Mouse (Mus musculus): Measurements from ENCODE around the gene Cryba2. TPM values are rescaled to one million over a fixed set of nuclear protein-coding genes. Genes with fewer than 3 reads are reported as not detected.
A peak's percentile ranks its signal among the peaks of the same experiment; 100 is the strongest.

The Cryba2 gene
- polyA plus RNA-seq, 1 experiment, result not detected

GRCm38 (mm10) chr1:74858805-74859204 is 34.1 kb downstream of the Cryba2 start:
- H3K4me3 ChIP-seq (ENCODE audit: insufficient read depth, low read length), result no peak overlapping the region
- 0 out of 2 replicates have a peak, but pooled peaks cover 2% of the 10 kb centered on the region for H3K4me1 ChIP-seq (ENCODE audit: control insufficient read depth, insufficient read depth, low read length)
- no peak overlapping the region for H3K27ac ChIP-seq (ENCODE audit: insufficient read depth, low read depth, low read length)
- TF ChIP-seq POLR2A (IDR thresholded peaks at IDR 0.05; ENCODE audit: borderline replicate concordance, low read depth, low read length) (no peak), CTCF (IDR thresholded peaks at IDR 0.05; ENCODE audit: low read depth, low read length) (no peak)

GRCm38 (mm10) chr1:74858171-74858719 is 34.7 kb downstream of the Cryba2 start:
- 0 out of 2 replicates have a peak, but pooled peaks cover 2% of the 10 kb centered on the region for H3K4me1 ChIP-seq (ENCODE audit: control insufficient read depth, insufficient read depth, low read length)
- TF ChIP-seq POLR2A (IDR thresholded peaks at IDR 0.05; ENCODE audit: borderline replicate concordance, low read depth, low read length) (no peak), CTCF (IDR thresholded peaks at IDR 0.05; ENCODE audit: low read depth, low read length) (no peak)
- no peak overlapping the region for H3K4me3 ChIP-seq (ENCODE audit: insufficient read depth, low read length)
- H3K27ac ChIP-seq (ENCODE audit: insufficient read depth, low read depth, low read length), result no peak overlapping the region

GRCm38 (mm10) chr1:74857677-74858076 is 35.3 kb downstream of the Cryba2 start:
- no peak overlapping the region for H3K27ac ChIP-seq (ENCODE audit: insufficient read depth, low read depth, low read length)
- no peak for TF ChIP-seq POLR2A (IDR thresholded peaks at IDR 0.05; ENCODE audit: borderline replicate concordance, low read depth, low read length)
- no peak for TF ChIP-seq CTCF (IDR thresholded peaks at IDR 0.05; ENCODE audit: low read depth, low read length)
- no peak overlapping the region for H3K4me3 ChIP-seq (ENCODE audit: insufficient read depth, low read length)
- 0 out of 2 replicates have a peak, but pooled peaks cover 2% of the 10 kb centered on the region for H3K4me1 ChIP-seq (ENCODE audit: control insufficient read depth, insufficient read depth, low read length)

- Histone ChIP-seq H3K27ac (ENCODE audit: insufficient read depth, low read depth, low read length) (no peak overlapping the region), H3K4me1 (ENCODE audit: control insufficient read depth, insufficient read depth, low read length) (0 out of 2 replicates have a peak, but pooled peaks cover 2% of the 10 kb centered on the region), H3K4me3 (ENCODE audit: insufficient read depth, low read length) (no peak overlapping the region)
- TF ChIP-seq CTCF (IDR thresholded peaks at IDR 0.05; ENCODE audit: low read depth, low read length) (no peak), POLR2A (IDR thresholded peaks at IDR 0.05; ENCODE audit: borderline replicate concordance, low read depth, low read length) (no peak)
Measured at GRCm38 (mm10) chr1:74857201-74857600, 35.7 kb downstream of the Cryba2 start.

GRCm38 (mm10) chr1:74856791-74857190 is 36.2 kb downstream of the Cryba2 start:
- no peak overlapping the region for H3K4me3 ChIP-seq (ENCODE audit: insufficient read depth, low read length)
- 0 out of 2 replicates have a peak, but pooled peaks cover 2% of the 10 kb centered on the region for H3K4me1 ChIP-seq (ENCODE audit: control insufficient read depth, insufficient read depth, low read length)
- no peak for TF ChIP-seq CTCF (IDR thresholded peaks at IDR 0.05; ENCODE audit: low read depth, low read length)
- no peak for TF ChIP-seq POLR2A (IDR thresholded peaks at IDR 0.05; ENCODE audit: borderline replicate concordance, low read depth, low read length)
- H3K27ac ChIP-seq (ENCODE audit: insufficient read depth, low read depth, low read length), result no peak overlapping the region

GRCm38 (mm10) chr1:74856439-74856720 is 36.6 kb downstream of the Cryba2 start:
- Histone ChIP-seq H3K27ac (ENCODE audit: insufficient read depth, low read depth, low read length) (no peak overlapping the region), H3K4me1 (ENCODE audit: control insufficient read depth, insufficient read depth, low read length) (0 out of 2 replicates have a peak, but pooled peaks cover 2% of the 10 kb centered on the region), H3K4me3 (ENCODE audit: insufficient read depth, low read length) (no peak overlapping the region)
- TF ChIP-seq CTCF (IDR thresholded peaks at IDR 0.05; ENCODE audit: low read depth, low read length), result no peak
- TF ChIP-seq POLR2A (IDR thresholded peaks at IDR 0.05; ENCODE audit: borderline replicate concordance, low read depth, low read length), result no peak

GRCm38 (mm10) chr1:74855651-74856438 is 37.1 kb downstream of the Cryba2 start:
- Histone ChIP-seq H3K4me3 (ENCODE audit: insufficient read depth, low read length) (no peak overlapping the region), H3K27ac (ENCODE audit: insufficient read depth, low read depth, low read length) (no peak overlapping the region), H3K4me1 (ENCODE audit: control insufficient read depth, insufficient read depth, low read length) (0 out of 2 replicates have a peak, but pooled peaks cover 2% of the 10 kb centered on the region)
- no peak for TF ChIP-seq POLR2A (IDR thresholded peaks at IDR 0.05; ENCODE audit: borderline replicate concordance, low read depth, low read length)
- no peak for TF ChIP-seq CTCF (IDR thresholded peaks at IDR 0.05; ENCODE audit: low read depth, low read length)

GRCm38 (mm10) chr1:74855156-74855555 is 37.8 kb downstream of the Cryba2 start:
- Histone ChIP-seq H3K4me1 (ENCODE audit: control insufficient read depth, insufficient read depth, low read length) (0 out of 2 replicates have a peak, but pooled peaks cover 2% of the 10 kb centered on the region), H3K27ac (ENCODE audit: insufficient read depth, low read depth, low read length) (no peak overlapping the region), H3K4me3 (ENCODE audit: insufficient read depth, low read length) (0 out of 2 replicates have a peak overlapping the region, but pooled peaks have one; percentile 13)
- TF ChIP-seq POLR2A (IDR thresholded peaks at IDR 0.05; ENCODE audit: borderline replicate concordance, low read depth, low read length) (no peak), CTCF (IDR thresholded peaks at IDR 0.05; ENCODE audit: low read depth, low read length) (no peak)

- Histone ChIP-seq H3K4me1 (ENCODE audit: control insufficient read depth, insufficient read depth, low read length) (0 out of 2 replicates have a peak, but pooled peaks cover 2% of the 10 kb centered on the region), H3K27ac (ENCODE audit: insufficient read depth, low read depth, low read length) (no peak within 1 kb of the TSS), H3K4me3 (ENCODE audit: insufficient read depth, low read length) (peak within 1 kb of the TSS; percentile 13; the same call in 1 of the 2 replicates)
- TF ChIP-seq POLR2A (IDR thresholded peaks at IDR 0.05; ENCODE audit: borderline replicate concordance, low read depth, low read length) (no peak), CTCF (IDR thresholded peaks at IDR 0.05; ENCODE audit: low read depth, low read length) (no peak)
Measured at GRCm38 (mm10) chr1:74854306-74855056, 38.5 kb downstream of the Cryba2 start, which contains the start of gene Cdk5r2. TSS of gene Cdk5r2 (plus strand) at chr1:74854934.
